Mouse (Mus musculus) lung, adult 18-20 months (tissue): ENCODE results near the gene Dynlrb1.

ENCODE experiments used
- DNase-seq, 2 experiments: peaks; one replicate each; pipeline ENCODE4 v3.0.0; 2022; ENCODE audit warnings: mixed read lengths in 2 of 2

Dynlrb1 gene

DNA sequence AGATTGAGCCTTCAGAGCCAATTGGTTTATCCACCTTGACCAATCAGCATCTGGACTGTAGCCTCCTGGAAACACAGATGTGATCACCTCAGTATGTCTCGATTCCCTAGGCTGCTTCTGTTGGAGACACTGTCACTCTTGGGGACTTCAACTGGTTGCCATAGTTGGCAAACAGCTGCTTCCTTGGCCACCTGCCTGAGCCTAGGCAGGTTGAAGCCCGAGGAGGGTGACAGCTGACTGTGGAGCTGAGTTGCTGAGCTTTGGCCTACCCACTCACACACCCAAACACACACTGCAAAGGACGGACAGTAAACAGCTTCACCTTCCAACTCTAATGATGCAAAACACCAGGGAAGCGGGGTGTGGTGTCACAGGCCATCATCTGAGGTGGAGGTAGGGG, 47.5 kb downstream of the Dynlrb1 start:
- no peak for DNase-seq

- peak in 1 of 2 experiments; percentile 8 for DNase-seq
Observed at GRCm38 (mm10) chr2:155284647-155285046, 48.3 kb downstream of the Dynlrb1 start.

GRCm38 (mm10) chr2:155285744-155286143, 49.4 kb downstream of the Dynlrb1 start:
- DNase-seq = no peak

DNA sequence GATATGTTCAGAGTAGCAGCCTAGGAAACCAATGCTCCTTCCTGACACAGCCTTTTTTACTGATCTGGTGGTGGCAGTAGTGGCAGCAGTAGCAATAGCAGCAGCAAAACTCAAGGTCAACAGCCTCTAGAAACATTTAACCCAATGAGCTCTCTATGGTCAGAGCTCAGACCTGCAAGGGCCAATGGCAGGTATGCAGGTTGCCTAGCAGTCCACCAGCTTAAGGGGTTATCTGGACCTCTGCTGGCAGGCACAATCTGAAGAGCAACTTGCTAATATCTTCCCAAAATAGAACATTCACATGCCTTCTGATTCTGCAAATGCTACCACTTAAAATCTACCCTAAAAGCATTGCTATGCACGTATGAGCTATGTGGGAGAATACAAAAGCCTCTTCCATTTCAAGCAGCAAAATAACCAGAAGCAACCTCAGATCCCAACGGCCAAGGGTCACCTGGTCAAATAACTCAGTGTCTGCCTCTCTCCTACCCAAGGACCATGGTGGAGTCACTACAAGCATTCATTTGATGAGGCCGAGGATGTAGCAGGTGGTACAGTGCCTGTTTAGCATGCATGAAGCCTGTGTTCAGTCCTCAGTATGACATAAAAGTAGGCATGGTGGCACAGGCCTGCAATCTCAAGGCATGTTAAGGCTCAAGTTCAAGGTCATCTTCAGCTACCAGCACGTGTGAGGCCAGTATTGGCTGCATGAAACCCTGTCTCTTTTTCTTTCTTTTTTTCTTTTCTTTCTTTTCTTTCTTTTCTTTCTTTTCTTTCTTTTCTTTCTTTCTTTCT, 51.3 kb downstream of the Dynlrb1 start:
- no peak for DNase-seq

GRCm38 (mm10) chr2:155290066-155290465, 53.7 kb downstream of the Dynlrb1 start:
- no peak for DNase-seq

- DNase-seq = no peak
Observed at GRCm38 (mm10) chr2:155293382-155293781, 57.0 kb downstream of the Dynlrb1 start.

- DNase-seq = no peak
Observed at GRCm38 (mm10) chr2:155293946-155294345, 57.6 kb downstream of the Dynlrb1 start.

DNA sequence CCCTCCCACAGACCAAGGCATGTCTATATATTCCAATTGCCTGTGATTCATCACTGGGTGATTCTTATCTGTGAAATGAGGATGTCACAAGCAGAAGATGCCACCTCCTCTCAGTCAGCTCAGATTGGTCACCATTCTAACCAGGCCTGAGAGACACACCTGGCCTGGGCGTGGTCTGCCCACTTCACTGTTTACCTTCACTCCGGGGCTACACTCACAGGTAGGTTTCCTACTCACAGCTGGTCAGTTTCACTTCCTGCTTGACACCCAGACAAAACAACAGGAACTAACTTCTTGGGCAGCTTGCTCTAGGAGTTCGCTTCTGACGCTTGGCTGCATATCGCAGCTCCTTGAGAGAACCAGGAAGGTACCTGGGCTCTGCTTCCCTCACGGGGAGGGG, 59.1 kb downstream of the Dynlrb1 start:
- peak; percentile 29 to 51 for DNase-seq

GRCm38 (mm10) chr2:155299563-155299962, 63.2 kb downstream of the Dynlrb1 start:
- DNase-seq = peak in 1 of 2 experiments; percentile 47
